Mouse (Mus musculus): Measurements from ENCODE around the gene Mettl15. TPM values are rescaled to one million over a fixed set of nuclear protein-coding genes. Genes with fewer than 3 reads are reported as not detected.

Gene Mettl15
- polyA plus RNA-seq (2012; rRNA removed) = 3.5 and 3.7 TPM in 2 replicates

DNA sequence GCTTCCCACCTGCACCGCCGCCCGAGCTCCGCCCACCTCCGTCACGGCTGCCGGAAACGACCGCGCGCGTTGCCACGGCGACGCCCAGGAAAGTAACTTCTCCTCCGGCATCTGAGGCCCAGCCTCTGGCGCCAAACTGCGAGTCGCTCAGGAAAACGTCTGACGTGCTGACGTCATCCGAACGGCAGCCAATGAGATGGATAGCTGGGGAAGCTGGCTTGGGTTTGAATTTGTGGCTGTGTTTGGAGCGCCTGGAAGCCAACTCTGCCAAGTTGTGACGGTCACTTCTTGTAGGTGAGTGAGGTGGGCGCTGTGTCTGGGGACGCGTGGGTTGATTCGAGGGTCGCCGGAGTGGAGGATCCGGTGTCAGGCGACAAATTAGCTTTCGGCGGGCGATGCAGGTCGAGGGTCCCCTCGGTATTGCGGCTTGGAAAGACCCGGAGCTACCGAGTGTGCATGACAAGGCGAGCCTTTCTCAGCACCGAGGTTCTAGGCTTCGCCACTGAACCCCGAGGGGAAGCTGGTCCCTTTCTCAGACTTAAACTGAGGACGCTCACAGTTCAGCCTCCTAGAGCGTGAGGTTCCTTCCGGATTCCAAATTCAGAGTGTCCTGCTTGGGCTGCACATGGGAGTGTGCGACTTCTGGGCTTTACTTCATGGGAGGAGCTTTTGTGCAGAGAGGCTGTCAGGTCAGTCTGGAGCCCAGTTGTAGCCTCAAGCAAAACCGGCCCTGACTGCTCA lies at the start of gene Mettl15, which contains the start of gene Kif18a:
Gene Mettl15, minus strand, starts transcription at position 149 of the 741 bp plus-strand sequence.
Gene Kif18a, plus strand, starts transcription at position 139 of the 741 bp plus-strand sequence.
- peak within 1 kb of the TSS; percentile 90 for H3K27ac ChIP-seq (ENCODE audit: control insufficient read depth, insufficient read depth, low read depth, low read length)
- no peaks in the 10 kb centered on the region for H3K27me3 ChIP-seq (ENCODE audit: control insufficient read depth, insufficient read depth, low read length)
- TF ChIP-seq POLR2A (IDR thresholded peaks at IDR 0.05; ENCODE audit: control insufficient read depth, low read depth, low read length) = peak; percentile 80
- TF ChIP-seq CTCF (IDR thresholded peaks at IDR 0.05; ENCODE audit: control insufficient read depth, insufficient read depth, insufficient replicate concordance, low read depth, low read length) = no peak; the same call in 1 of the 2 replicates
- H3K4me1 ChIP-seq (ENCODE audit: control insufficient read depth, insufficient read depth, low read length) = 0 out of 2 replicates have a peak, but pooled peaks cover 2% of the 10 kb centered on the region
- no peaks in the 10 kb centered on the region for H3K36me3 ChIP-seq (ENCODE audit: control insufficient read depth, insufficient read depth, low read length)
- H3K4me3 ChIP-seq (ENCODE audit: control insufficient read depth, low read depth, low read length) = peak within 1 kb of the TSS; percentile 86

GRCm38 (mm10) chr2:109311369-109311768 lies 30.8 kb upstream of the Mettl15 start:
- TF ChIP-seq CTCF (IDR thresholded peaks at IDR 0.05; ENCODE audit: control insufficient read depth, insufficient read depth, insufficient replicate concordance, low read depth, low read length) (no peak), POLR2A (IDR thresholded peaks at IDR 0.05; ENCODE audit: control insufficient read depth, low read depth, low read length) (no peak)
- H3K27ac ChIP-seq (ENCODE audit: control insufficient read depth, insufficient read depth, low read depth, low read length) = no peak overlapping the region
- H3K36me3 ChIP-seq (ENCODE audit: control insufficient read depth, insufficient read depth, low read length) = no peaks in the 10 kb centered on the region
- H3K4me3 ChIP-seq (ENCODE audit: control insufficient read depth, low read depth, low read length) = no peak overlapping the region
- H3K27me3 ChIP-seq (ENCODE audit: control insufficient read depth, insufficient read depth, low read length) = no peaks in the 10 kb centered on the region
- no peaks in the 10 kb centered on the region for H3K4me1 ChIP-seq (ENCODE audit: control insufficient read depth, insufficient read depth, low read length)

DNA sequence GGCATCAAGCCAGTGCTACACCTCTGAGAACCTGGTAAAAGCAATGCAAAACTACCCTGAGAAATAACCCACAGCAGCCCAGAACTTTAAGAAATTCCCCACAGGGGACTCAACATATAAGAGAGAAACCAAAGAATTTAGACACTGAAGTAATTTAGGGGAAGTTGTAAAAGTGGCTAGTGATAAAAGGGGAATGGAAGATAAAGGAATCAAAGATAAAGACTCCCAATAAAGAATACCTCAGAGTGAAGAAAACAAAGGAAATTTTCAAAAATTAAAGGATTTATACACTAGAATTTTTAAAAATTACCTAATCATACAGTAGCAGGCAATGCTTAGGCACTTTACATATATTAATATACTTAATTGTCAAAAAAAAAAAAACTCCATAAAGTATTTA lies 23.1 kb upstream of the Mettl15 start:
- no peaks in the 10 kb centered on the region for H3K27me3 ChIP-seq (ENCODE audit: control insufficient read depth, insufficient read depth, low read length)
- TF ChIP-seq CTCF (IDR thresholded peaks at IDR 0.05; ENCODE audit: control insufficient read depth, insufficient read depth, insufficient replicate concordance, low read depth, low read length) = no peak
- H3K27ac ChIP-seq (ENCODE audit: control insufficient read depth, insufficient read depth, low read depth, low read length) = no peak overlapping the region
- H3K4me3 ChIP-seq (ENCODE audit: control insufficient read depth, low read depth, low read length) = no peak overlapping the region
- no peaks in the 10 kb centered on the region for H3K36me3 ChIP-seq (ENCODE audit: control insufficient read depth, insufficient read depth, low read length)
- no peaks in the 10 kb centered on the region for H3K4me1 ChIP-seq (ENCODE audit: control insufficient read depth, insufficient read depth, low read length)

- Histone ChIP-seq H3K36me3 (ENCODE audit: control insufficient read depth, insufficient read depth, low read length) (no peaks in the 10 kb centered on the region), H3K4me3 (ENCODE audit: control insufficient read depth, low read depth, low read length) (no peak overlapping the region), H3K27me3 (ENCODE audit: control insufficient read depth, insufficient read depth, low read length) (no peaks in the 10 kb centered on the region), H3K27ac (ENCODE audit: control insufficient read depth, insufficient read depth, low read depth, low read length) (no peak overlapping the region), H3K4me1 (ENCODE audit: control insufficient read depth, insufficient read depth, low read length) (no peaks in the 10 kb centered on the region)
- TF ChIP-seq CTCF (IDR thresholded peaks at IDR 0.05; ENCODE audit: control insufficient read depth, insufficient read depth, insufficient replicate concordance, low read depth, low read length) (no peak), POLR2A (IDR thresholded peaks at IDR 0.05; ENCODE audit: control insufficient read depth, low read depth, low read length) (no peak)
Measured at GRCm38 (mm10) chr2:109302234-109302633, 21.7 kb upstream of the Mettl15 start.

GRCm38 (mm10) chr2:109298160-109298559 lies 17.6 kb upstream of the Mettl15 start:
- Histone ChIP-seq H3K4me3 (ENCODE audit: control insufficient read depth, low read depth, low read length) (no peak overlapping the region), H3K36me3 (ENCODE audit: control insufficient read depth, insufficient read depth, low read length) (no peaks in the 10 kb centered on the region), H3K27ac (ENCODE audit: control insufficient read depth, insufficient read depth, low read depth, low read length) (no peak overlapping the region), H3K4me1 (ENCODE audit: control insufficient read depth, insufficient read depth, low read length) (no peaks in the 10 kb centered on the region), H3K27me3 (ENCODE audit: control insufficient read depth, insufficient read depth, low read length) (no peaks in the 10 kb centered on the region)
- TF ChIP-seq CTCF (IDR thresholded peaks at IDR 0.05; ENCODE audit: control insufficient read depth, insufficient read depth, insufficient replicate concordance, low read depth, low read length) = no peak
- TF ChIP-seq POLR2A (IDR thresholded peaks at IDR 0.05; ENCODE audit: control insufficient read depth, low read depth, low read length) = no peak

GRCm38 (mm10) chr2:109296264-109296663 lies 15.7 kb upstream of the Mettl15 start:
- Histone ChIP-seq H3K27me3 (ENCODE audit: control insufficient read depth, insufficient read depth, low read length) (no peaks in the 10 kb centered on the region), H3K4me1 (ENCODE audit: control insufficient read depth, insufficient read depth, low read length) (no peaks in the 10 kb centered on the region), H3K4me3 (ENCODE audit: control insufficient read depth, low read depth, low read length) (no peak overlapping the region), H3K36me3 (ENCODE audit: control insufficient read depth, insufficient read depth, low read length) (no peaks in the 10 kb centered on the region), H3K27ac (ENCODE audit: control insufficient read depth, insufficient read depth, low read depth, low read length) (no peak overlapping the region)
- TF ChIP-seq CTCF (IDR thresholded peaks at IDR 0.05; ENCODE audit: control insufficient read depth, insufficient read depth, insufficient replicate concordance, low read depth, low read length) (no peak), POLR2A (IDR thresholded peaks at IDR 0.05; ENCODE audit: control insufficient read depth, low read depth, low read length) (no peak)

DNA sequence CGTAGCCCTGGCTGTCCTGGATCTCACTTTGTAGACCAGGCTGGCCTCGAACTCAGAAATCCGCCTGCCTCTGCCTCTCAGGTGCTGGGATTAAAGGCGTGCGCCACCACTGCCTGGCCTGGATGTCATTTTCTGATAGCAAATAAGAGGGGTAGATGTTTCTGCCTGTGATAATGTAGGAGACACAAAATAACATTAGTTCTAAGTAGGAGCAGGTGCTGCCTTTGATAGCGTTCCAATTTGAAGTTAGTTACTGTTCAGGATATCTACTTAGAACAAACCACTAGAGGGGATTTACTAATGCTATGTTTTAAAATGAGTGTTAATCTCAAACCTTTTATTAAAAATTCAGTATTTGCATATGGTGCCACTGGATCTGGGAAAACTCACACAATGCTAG lies 8.8 kb upstream of the Mettl15 start:
- no peak for TF ChIP-seq CTCF (IDR thresholded peaks at IDR 0.05; ENCODE audit: control insufficient read depth, insufficient read depth, insufficient replicate concordance, low read depth, low read length)
- TF ChIP-seq POLR2A (IDR thresholded peaks at IDR 0.05; ENCODE audit: control insufficient read depth, low read depth, low read length) = no peak
- Histone ChIP-seq H3K4me3 (ENCODE audit: control insufficient read depth, low read depth, low read length) (no peak overlapping the region), H3K27me3 (ENCODE audit: control insufficient read depth, insufficient read depth, low read length) (no peaks in the 10 kb centered on the region), H3K36me3 (ENCODE audit: control insufficient read depth, insufficient read depth, low read length) (no peaks in the 10 kb centered on the region), H3K27ac (ENCODE audit: control insufficient read depth, insufficient read depth, low read depth, low read length) (no peak overlapping the region), H3K4me1 (ENCODE audit: control insufficient read depth, insufficient read depth, low read length) (no peaks in the 10 kb centered on the region)
